Mouse (Mus musculus) midbrain, postnatal 0 days (tissue): ENCODE results near the gene Eif4ebp2. TPM values are rescaled to one million over a fixed set of nuclear protein-coding genes. Genes with fewer than 3 reads are reported as not detected.
A peak's percentile ranks its signal among the peaks of the same experiment; 100 is the strongest.

Experiments used
- ATAC-seq: fragments of 200-750 bp; cut with Nextera tagmentation; 2 replicates; pipeline ENCODE4 v1.8.0; 2017; ENCODE audit warnings: moderate number of reproducible peaks, mild to moderate bottlenecking, moderate TSS enrichment, moderate library complexity; ENCODE audit not compliant: low FRiP score
- DNase-seq: peaks from one replicate; pipeline ENCODE4 v3.0.0-alpha.2; 2015; ENCODE audit warnings: low spot score
- H3K27ac ChIP-seq: fragments of 300-500 bp; sonication (generic); 2 replicates; pipeline ENCODE4 v1.5.1; 2014; ENCODE audit warnings: low read depth, mild to moderate bottlenecking, low read length, mixed read lengths
- H3K27me3 ChIP-seq: fragments of 300-500 bp; sonication (generic); 2 replicates; pipeline ENCODE4 v1.6.1; 2014; ENCODE audit warnings: low read length, control low read depth, mixed read lengths; ENCODE audit not compliant: insufficient read depth
- H3K36me3 ChIP-seq: fragments of 300-500 bp; sonication (generic); 2 replicates; pipeline ENCODE4 v1.6.1; 2014; ENCODE audit warnings: low read length, control low read depth, mixed read lengths; ENCODE audit not compliant: insufficient read depth
- H3K4me1 ChIP-seq: fragments of 300-500 bp; sonication (generic); 2 replicates; pipeline ENCODE4 v1.6.1; 2014; ENCODE audit warnings: mild to moderate bottlenecking, control low read depth, antibody characterized with exemption, low read length, mixed read lengths; ENCODE audit not compliant: insufficient read depth
- H3K4me2 ChIP-seq: fragments of 300-500 bp; sonication (generic); 2 replicates; pipeline ENCODE4 v1.6.1; 2014; ENCODE audit warnings: low read depth, mild to moderate bottlenecking, low read length, mixed read lengths; ENCODE audit not compliant: poor library complexity, severe bottlenecking
- H3K4me3 ChIP-seq: fragments of 300-500 bp; sonication (generic); 2 replicates; pipeline ENCODE4 v1.5.1; 2014; ENCODE audit warnings: low read depth, mild to moderate bottlenecking, low read length, moderate library complexity
- H3K9ac ChIP-seq: fragments of 300-500 bp; sonication (generic); replicated peaks from 2 replicates; pipeline ENCODE4 v1.6.1; 2014; ENCODE audit warnings: mild to moderate bottlenecking, low read length, moderate library complexity, mixed read lengths; ENCODE audit not compliant: poor library complexity, severe bottlenecking
- H3K9me3 ChIP-seq: fragments of 300-500 bp; sonication (generic); 2 replicates; pipeline ENCODE4 v1.6.1; 2016; ENCODE audit warnings: low read length, control low read depth
- CTCF ChIP-seq: IDR thresholded peaks from 2 replicates; pipeline ENCODE4 v1.5.1; 2016; ENCODE audit warnings: antibody characterized with exemption, mild to moderate bottlenecking
- WGBS: fragments of 180-500 bp; shearing (Covaris S2); extraction: QIAGEN DNeasy Blood & Tissue Kit; methylation state at CpG from one replicate; pipeline ENCODE4 v1.1.7; 2014; 5-methylcytosine and 5-hydroxymethylcytosine counted together
- polyA plus RNA-seq: library from polyadenylated mRNA; unstranded; fragments of >200 nt; fragmentation: Nextera tagmentation; extraction: Ambion mirVana; gene quantifications from 2 replicates; pipeline ENCODE4 v1.2.1, GENCODE M21; 2015
- total RNA-seq: library from RNA; depleted of rRNA; stranded (reverse); fragments of >200 nt; gene quantifications from 2 replicates; pipeline ENCODE4 v1.2.3, GENCODE M21; 2014; rRNA removed

Eif4ebp2 gene
- total and polyA plus RNA-seq, 2 experiments from 2014 or later: 14.2 to 27.0 TPM

GRCm38 (mm10) chr10:61383021-61383714, 69.3 kb downstream of the Eif4ebp2 start, which contains the start of gene Pald1:
TSS of gene Pald1 (minus strand) at chr10:61383530.
- ATAC-seq: peak; percentile 84
- Histone ChIP-seq H3K4me2 (peak within 1 kb of the TSS; percentile 91), H3K9me3 (no peaks in the 10 kb centered on the region), H3K27ac (peak within 1 kb of the TSS; percentile 43), H3K9ac (peak within 1 kb of the TSS; percentile 65), H3K4me1 (peaks cover 5% of the 10 kb centered on the region), H3K4me3 (peak within 1 kb of the TSS; percentile 60), H3K36me3 (no peaks in the 10 kb centered on the region), H3K27me3 (no peaks in the 10 kb centered on the region)
- WGBS: under 1% methylated on average over 56 of the region's 60 CpGs
- DNase-seq: peak; percentile 82
- TF ChIP-seq CTCF: no peak

GRCm38 (mm10) chr10:61382281-61382731, 70.2 kb downstream of the Eif4ebp2 start:
- Histone ChIP-seq H3K27ac (peak overlapping the region; percentile 38; the same call in 1 of the 2 replicates), H3K36me3 (no peaks in the 10 kb centered on the region), H3K4me2 (peak overlapping the region; percentile 91), H3K27me3 (no peaks in the 10 kb centered on the region), H3K4me3 (peak overlapping the region; percentile 60), H3K9ac (peak overlapping the region; percentile 65), H3K9me3 (no peaks in the 10 kb centered on the region), H3K4me1 (peaks cover 5% of the 10 kb centered on the region)
- ATAC-seq (0 out of 2 replicates have a peak, but pooled peaks have one; percentile 5), DNase-seq (no peak)
- TF ChIP-seq CTCF: no peak
- WGBS: 3% methylated on average over 8 of the region's 8 CpGs

DNA sequence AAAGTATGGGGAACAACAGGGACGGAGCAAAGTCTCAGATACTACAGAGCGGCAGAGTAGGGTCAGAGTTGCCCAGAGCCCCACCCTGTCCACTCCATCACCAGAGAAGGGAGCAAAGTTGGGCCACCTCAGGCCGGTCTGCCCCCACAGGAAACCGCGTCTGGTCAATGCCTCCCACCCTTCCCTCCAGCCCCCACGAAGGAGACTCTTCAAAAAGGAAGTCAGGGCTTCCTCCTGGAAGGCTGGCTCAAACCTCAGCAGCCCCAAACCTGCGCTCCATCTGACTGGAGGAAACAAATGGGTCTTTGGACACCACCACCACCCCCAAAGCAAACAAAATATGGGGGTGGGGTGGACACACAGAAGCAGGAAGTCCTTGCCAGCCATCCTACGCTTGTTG, 70.6 kb downstream of the Eif4ebp2 start:
- Histone ChIP-seq H3K27me3 (no peaks in the 10 kb centered on the region), H3K9me3 (no peaks in the 10 kb centered on the region), H3K4me2 (peak overlapping the region; percentile 91), H3K27ac (no peak overlapping the region), H3K9ac (peak overlapping the region; percentile 65; the same call in 1 of the 2 replicates), H3K4me3 (peak overlapping the region; percentile 60), H3K36me3 (no peaks in the 10 kb centered on the region), H3K4me1 (peaks cover 5% of the 10 kb centered on the region)
- no peak for TF ChIP-seq CTCF
- WGBS: 29% methylated on average over 8 of the region's 8 CpGs
- DNase-seq (no peak), ATAC-seq (no peak)

GRCm38 (mm10) chr10:61380186-61380585, 72.3 kb downstream of the Eif4ebp2 start:
- H3K9me3 ChIP-seq: no peaks in the 10 kb centered on the region
- H3K27ac ChIP-seq: no peak overlapping the region; the same call in 1 of the 2 replicates
- H3K4me2 ChIP-seq: peak overlapping the region; percentile 91; the same call in 1 of the 2 replicates
- H3K27me3 ChIP-seq: no peaks in the 10 kb centered on the region
- H3K4me3 ChIP-seq: no peak overlapping the region
- H3K4me1 ChIP-seq: peaks cover 5% of the 10 kb centered on the region
- TF ChIP-seq CTCF: no peak
- no peak for ATAC-seq
- 20% methylated on average over 9 of the region's 9 CpGs for WGBS
- DNase-seq: peak; percentile 64
- no peak overlapping the region for H3K9ac ChIP-seq
- H3K36me3 ChIP-seq: no peaks in the 10 kb centered on the region

- H3K9me3 ChIP-seq: no peaks in the 10 kb centered on the region
- no peaks in the 10 kb centered on the region for H3K36me3 ChIP-seq
- ATAC-seq: no peak
- H3K4me3 ChIP-seq: no peak overlapping the region
- H3K27ac ChIP-seq: no peak overlapping the region
- H3K27me3 ChIP-seq: no peaks in the 10 kb centered on the region
- TF ChIP-seq CTCF: no peak
- H3K4me1 ChIP-seq: peaks cover 5% of the 10 kb centered on the region
- H3K9ac ChIP-seq: no peak overlapping the region
- 85% methylated on average over 13 of the region's 13 CpGs for WGBS
- H3K4me2 ChIP-seq: 0 out of 2 replicates have a peak overlapping the region, but pooled peaks have one; percentile 91
- DNase-seq: no peak
Measured at GRCm38 (mm10) chr10:61379340-61380040, 73.0 kb downstream of the Eif4ebp2 start.

- ATAC-seq: no peak
- Histone ChIP-seq H3K4me3 (no peak overlapping the region), H3K4me1 (peaks cover 5% of the 10 kb centered on the region), H3K4me2 (no peak overlapping the region), H3K27ac (no peak overlapping the region), H3K9ac (no peak overlapping the region), H3K9me3 (no peaks in the 10 kb centered on the region), H3K36me3 (no peaks in the 10 kb centered on the region), H3K27me3 (no peaks in the 10 kb centered on the region)
- TF ChIP-seq CTCF: no peak
- WGBS: 91% methylated on average over 5 of the region's 5 CpGs
- no peak for DNase-seq
Measured at GRCm38 (mm10) chr10:61378698-61379097, 73.8 kb downstream of the Eif4ebp2 start.

Other genes with a start within 250 kb of the Eif4ebp2 start
- gene Adamts14, start 179.2 kb downstream of the Eif4ebp2 start, total RNA-seq: 1.1 and 1.6 TPM in 2 replicates
- gene Adamts14, start 179.2 kb downstream of the Eif4ebp2 start, polyA plus RNA-seq: 0.27 and 0.31 TPM in 2 replicates
- gene Prf1, start 154.8 kb downstream of the Eif4ebp2 start, total RNA-seq: not detected in 2 replicates
- not detected in 2 replicates for gene Prf1, start 154.8 kb downstream of the Eif4ebp2 start, polyA plus RNA-seq
- 25.2 and 27.1 TPM in 2 replicates for gene Pald1, start 69.1 kb downstream of the Eif4ebp2 start, total RNA-seq
- gene Pald1, start 69.1 kb downstream of the Eif4ebp2 start, polyA plus RNA-seq: 16.0 and 16.8 TPM in 2 replicates
- 0.38 and 0.47 TPM in 2 replicates for gene Nodal, start 34.7 kb downstream of the Eif4ebp2 start, total RNA-seq
- gene Nodal, start 34.7 kb downstream of the Eif4ebp2 start, polyA plus RNA-seq: 0.26 and 0.37 TPM in 2 replicates
- 11.2 and 15.5 TPM in 2 replicates for gene Lrrc20, start 23.1 kb upstream of the Eif4ebp2 start, total RNA-seq
- 8.1 and 8.3 TPM in 2 replicates for gene Lrrc20, start 23.1 kb upstream of the Eif4ebp2 start, polyA plus RNA-seq
- 5.4 and 5.8 TPM in 2 replicates for gene Npffr1, start 142.8 kb upstream of the Eif4ebp2 start, total RNA-seq
- 3.2 and 3.4 TPM in 2 replicates for gene Npffr1, start 142.8 kb upstream of the Eif4ebp2 start, polyA plus RNA-seq
- gene Ppa1, start 195.9 kb upstream of the Eif4ebp2 start, total RNA-seq: 88.8 and 111 TPM in 2 replicates
- 172 and 184 TPM in 2 replicates for gene Ppa1, start 195.9 kb upstream of the Eif4ebp2 start, polyA plus RNA-seq
- gene Sar1a, start 227.6 kb upstream of the Eif4ebp2 start, total RNA-seq: 141 and 167 TPM in 2 replicates
- 192 and 197 TPM in 2 replicates for gene Sar1a, start 227.6 kb upstream of the Eif4ebp2 start, polyA plus RNA-seq
- gene Tysnd1, start 242.9 kb upstream of the Eif4ebp2 start, total RNA-seq: 59.9 and 76.1 TPM in 2 replicates
- 28.5 and 28.8 TPM in 2 replicates for gene Tysnd1, start 242.9 kb upstream of the Eif4ebp2 start, polyA plus RNA-seq